Mouse (Mus musculus): Measurements from ENCODE around the gene Gm26620. TPM values are rescaled to one million over a fixed set of nuclear protein-coding genes. Genes with fewer than 3 reads are reported as not detected.

Gm26620 gene
- polyA plus RNA-seq, 1 experiment from 2014 or later, result not detected

DNA sequence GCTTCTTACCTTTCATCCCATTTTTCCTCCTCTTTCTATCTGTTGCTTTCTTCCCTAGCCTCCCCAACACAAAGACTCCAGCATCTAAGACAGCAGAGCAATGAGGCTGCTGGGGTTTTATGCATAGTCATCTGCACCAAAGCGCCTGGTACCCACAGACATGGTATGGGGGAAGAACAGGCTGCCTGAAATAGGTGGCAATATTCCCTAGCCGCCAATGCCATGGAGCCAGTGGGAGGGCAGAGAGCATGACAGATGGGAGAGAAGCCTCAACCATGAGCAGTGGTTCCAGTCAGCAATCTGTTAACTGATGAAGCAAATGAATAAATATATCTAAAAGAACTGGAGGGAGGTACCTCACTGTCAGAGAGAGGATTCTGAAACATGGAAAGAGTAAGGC lies 27.5 kb upstream of the Gm26620 start:
- WGBS, result 83% methylated on average over 2 of the region's 2 CpGs
- ATAC-seq (ENCODE audit: low FRiP score), result no peak
- Histone ChIP-seq H3K4me3 (ENCODE audit: low read depth, low read length) (no peak overlapping the region), H3K9ac (ENCODE audit: low read depth, low read length) (no peak overlapping the region), H3K27me3 (ENCODE audit: control insufficient read depth, insufficient read depth, low read length) (no peaks in the 10 kb centered on the region), H3K27ac (ENCODE audit: low read depth, low read length) (no peak overlapping the region), H3K9me3 (ENCODE audit: control insufficient read depth, low read length) (no peaks in the 10 kb centered on the region), H3K4me2 (replicated peaks; ENCODE audit: low read depth, low read length) (no peak overlapping the region), H3K36me3 (ENCODE audit: control insufficient read depth, insufficient read depth, low read length) (no peaks in the 10 kb centered on the region), H3K4me1 (replicated peaks; ENCODE audit: control insufficient read depth, insufficient read depth, low read length) (no peaks in the 10 kb centered on the region)
- no peak for DNase-seq (ENCODE audit: low spot score)

DNA sequence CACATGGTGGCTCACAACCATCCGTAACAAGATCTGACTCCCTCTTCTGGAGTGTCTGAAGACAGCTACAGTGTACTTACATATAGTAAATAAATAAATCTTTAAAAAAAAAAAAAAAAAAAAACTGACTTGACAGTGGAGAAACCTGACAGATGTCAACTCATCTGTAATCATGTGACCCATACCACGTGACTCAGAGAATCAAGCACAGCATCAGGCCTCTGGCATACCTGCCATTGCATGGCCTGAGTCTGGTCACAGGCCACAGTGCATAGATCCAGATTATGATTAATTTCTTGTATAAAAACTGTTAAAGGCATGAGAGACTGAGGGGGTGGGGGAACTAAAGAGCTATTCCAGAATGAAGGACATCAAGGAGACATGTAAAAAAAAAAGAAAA lies 26.0 kb upstream of the Gm26620 start:
- no peak for ATAC-seq (ENCODE audit: low FRiP score)
- H3K27ac ChIP-seq (ENCODE audit: low read depth, low read length), result no peak overlapping the region
- H3K4me1 ChIP-seq (replicated peaks; ENCODE audit: control insufficient read depth, insufficient read depth, low read length), result no peaks in the 10 kb centered on the region
- H3K36me3 ChIP-seq (ENCODE audit: control insufficient read depth, insufficient read depth, low read length), result no peaks in the 10 kb centered on the region
- no peaks in the 10 kb centered on the region for H3K9me3 ChIP-seq (ENCODE audit: control insufficient read depth, low read length)
- 80% methylated on average over 1 of the region's 2 CpGs for WGBS
- no peak overlapping the region for H3K9ac ChIP-seq (ENCODE audit: low read depth, low read length)
- no peaks in the 10 kb centered on the region for H3K27me3 ChIP-seq (ENCODE audit: control insufficient read depth, insufficient read depth, low read length)
- no peak for DNase-seq (ENCODE audit: low spot score)
- no peak overlapping the region for H3K4me3 ChIP-seq (ENCODE audit: low read depth, low read length)
- H3K4me2 ChIP-seq (replicated peaks; ENCODE audit: low read depth, low read length), result no peak overlapping the region

DNA sequence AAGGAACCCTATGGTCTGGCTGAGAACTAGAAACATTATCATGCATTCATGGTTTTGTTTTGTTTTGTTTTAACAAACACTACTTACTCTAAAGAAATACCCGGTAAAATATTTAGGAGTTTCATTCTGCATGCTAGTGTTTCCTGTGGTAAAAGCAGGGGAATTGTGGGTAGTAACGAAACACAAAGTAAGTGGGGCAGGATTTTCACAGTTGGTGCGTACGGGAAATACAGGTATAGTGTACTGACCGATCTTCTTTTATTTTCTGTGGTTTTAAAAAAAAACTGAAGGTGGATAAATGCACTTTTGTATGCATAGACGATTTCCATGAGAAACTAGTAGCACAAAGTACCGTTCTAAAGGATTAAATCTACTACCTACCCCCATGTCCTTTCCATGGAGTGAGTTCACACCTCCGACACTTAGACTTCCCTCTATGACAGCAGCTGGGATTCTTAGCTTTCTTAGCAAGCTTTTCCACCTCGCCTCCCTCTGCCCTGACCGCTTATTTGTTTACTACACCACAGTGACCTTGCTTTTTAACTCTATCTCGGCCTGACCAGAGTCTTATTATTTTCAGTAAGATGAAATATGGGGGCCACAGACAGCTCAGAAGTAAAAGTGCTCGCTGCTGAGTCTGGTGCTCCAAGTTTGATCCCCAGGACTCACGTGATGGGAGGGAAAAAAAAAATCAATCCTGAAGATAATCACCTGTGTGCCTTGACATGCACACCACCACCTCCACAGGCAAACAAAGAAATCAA lies 23.0 kb upstream of the Gm26620 start:
- Histone ChIP-seq H3K9me3 (ENCODE audit: control insufficient read depth, low read length) (no peaks in the 10 kb centered on the region), H3K4me2 (replicated peaks; ENCODE audit: low read depth, low read length) (no peak overlapping the region), H3K36me3 (ENCODE audit: control insufficient read depth, insufficient read depth, low read length) (no peaks in the 10 kb centered on the region), H3K4me1 (replicated peaks; ENCODE audit: control insufficient read depth, insufficient read depth, low read length) (no peaks in the 10 kb centered on the region), H3K4me3 (ENCODE audit: low read depth, low read length) (no peak overlapping the region), H3K27me3 (ENCODE audit: control insufficient read depth, insufficient read depth, low read length) (no peaks in the 10 kb centered on the region), H3K27ac (ENCODE audit: low read depth, low read length) (no peak overlapping the region), H3K9ac (ENCODE audit: low read depth, low read length) (no peak overlapping the region)
- DNase-seq (ENCODE audit: low spot score) (no peak), ATAC-seq (ENCODE audit: low FRiP score) (no peak)
- 86% methylated on average over 13 of the region's 13 CpGs for WGBS

DNA sequence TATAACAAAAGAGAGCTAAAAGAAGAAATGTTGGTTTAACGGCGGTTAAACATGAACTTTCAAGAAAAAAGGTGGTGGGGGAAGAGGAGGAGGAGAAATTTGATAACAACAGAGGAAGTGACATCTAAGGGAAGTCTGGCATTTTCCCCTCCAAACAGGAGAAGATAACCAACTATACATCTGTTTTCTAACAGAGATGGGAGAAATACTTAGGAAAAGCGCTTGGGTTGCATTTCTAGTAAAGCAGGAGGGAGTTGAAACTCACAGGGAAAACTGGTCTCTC lies 22.5 kb upstream of the Gm26620 start:
- ATAC-seq (ENCODE audit: low FRiP score) (no peak), DNase-seq (ENCODE audit: low spot score) (no peak)
- 85% methylated on average over 3 of the region's 3 CpGs for WGBS
- Histone ChIP-seq H3K9ac (ENCODE audit: low read depth, low read length) (no peak overlapping the region), H3K9me3 (ENCODE audit: control insufficient read depth, low read length) (no peaks in the 10 kb centered on the region), H3K27me3 (ENCODE audit: control insufficient read depth, insufficient read depth, low read length) (no peaks in the 10 kb centered on the region), H3K27ac (ENCODE audit: low read depth, low read length) (no peak overlapping the region), H3K4me1 (replicated peaks; ENCODE audit: control insufficient read depth, insufficient read depth, low read length) (no peaks in the 10 kb centered on the region), H3K4me3 (ENCODE audit: low read depth, low read length) (no peak overlapping the region), H3K4me2 (replicated peaks; ENCODE audit: low read depth, low read length) (no peak overlapping the region), H3K36me3 (ENCODE audit: control insufficient read depth, insufficient read depth, low read length) (no peaks in the 10 kb centered on the region)

DNA sequence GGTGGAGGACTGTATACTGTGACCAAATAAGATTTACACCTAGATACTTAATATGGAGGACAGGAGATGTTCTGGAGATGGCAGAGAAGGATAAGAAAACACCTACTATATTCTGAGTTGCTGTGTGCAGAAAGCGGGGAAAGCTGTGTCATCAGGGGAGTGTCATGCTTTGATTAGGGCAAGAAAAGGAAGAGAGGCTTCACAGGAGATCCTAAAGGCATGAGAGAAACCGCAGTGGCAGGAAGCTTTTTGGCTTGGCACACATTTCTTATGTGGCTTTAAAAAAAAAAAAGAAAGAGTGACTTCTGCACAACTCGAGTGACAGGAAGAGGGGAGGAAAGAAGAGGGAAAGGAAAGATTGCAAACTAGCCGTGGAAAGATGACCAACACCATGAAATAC lies 21.8 kb upstream of the Gm26620 start:
- Histone ChIP-seq H3K4me3 (ENCODE audit: low read depth, low read length) (no peak overlapping the region), H3K36me3 (ENCODE audit: control insufficient read depth, insufficient read depth, low read length) (no peaks in the 10 kb centered on the region), H3K27ac (ENCODE audit: low read depth, low read length) (no peak overlapping the region), H3K4me2 (replicated peaks; ENCODE audit: low read depth, low read length) (no peak overlapping the region), H3K4me1 (replicated peaks; ENCODE audit: control insufficient read depth, insufficient read depth, low read length) (no peaks in the 10 kb centered on the region), H3K9me3 (ENCODE audit: control insufficient read depth, low read length) (no peaks in the 10 kb centered on the region), H3K27me3 (ENCODE audit: control insufficient read depth, insufficient read depth, low read length) (no peaks in the 10 kb centered on the region), H3K9ac (ENCODE audit: low read depth, low read length) (no peak overlapping the region)
- ATAC-seq (ENCODE audit: low FRiP score), result no peak
- 79% methylated on average over 4 of the region's 4 CpGs for WGBS
- no peak for DNase-seq (ENCODE audit: low spot score)

DNA sequence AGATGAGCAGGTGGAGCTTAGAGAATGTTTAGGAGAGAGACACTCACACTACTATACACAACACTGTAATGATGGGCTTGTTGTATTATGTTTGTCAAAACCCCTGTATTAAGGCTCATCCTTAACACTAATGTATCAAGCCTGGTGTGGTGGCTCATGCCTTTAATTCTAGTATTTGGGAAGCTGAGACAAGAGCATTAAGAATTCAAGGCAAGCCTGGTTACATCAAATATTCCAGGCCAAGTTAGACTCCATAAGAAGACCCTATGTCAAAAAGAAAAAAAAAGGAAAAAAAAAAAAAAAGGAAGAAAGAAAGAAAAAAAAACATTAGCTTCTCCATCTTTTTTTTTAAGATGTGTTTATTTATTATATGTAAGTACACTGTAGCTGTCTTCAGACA lies 20.6 kb upstream of the Gm26620 start:
- Histone ChIP-seq H3K9me3 (ENCODE audit: control insufficient read depth, low read length) (no peaks in the 10 kb centered on the region), H3K4me3 (ENCODE audit: low read depth, low read length) (no peak overlapping the region), H3K27me3 (ENCODE audit: control insufficient read depth, insufficient read depth, low read length) (no peaks in the 10 kb centered on the region), H3K36me3 (ENCODE audit: control insufficient read depth, insufficient read depth, low read length) (no peaks in the 10 kb centered on the region), H3K4me1 (replicated peaks; ENCODE audit: control insufficient read depth, insufficient read depth, low read length) (no peaks in the 10 kb centered on the region), H3K9ac (ENCODE audit: low read depth, low read length) (no peak overlapping the region), H3K27ac (ENCODE audit: low read depth, low read length) (no peak overlapping the region), H3K4me2 (replicated peaks; ENCODE audit: low read depth, low read length) (no peak overlapping the region)
- DNase-seq (ENCODE audit: low spot score) (no peak), ATAC-seq (ENCODE audit: low FRiP score) (no peak)

DNA sequence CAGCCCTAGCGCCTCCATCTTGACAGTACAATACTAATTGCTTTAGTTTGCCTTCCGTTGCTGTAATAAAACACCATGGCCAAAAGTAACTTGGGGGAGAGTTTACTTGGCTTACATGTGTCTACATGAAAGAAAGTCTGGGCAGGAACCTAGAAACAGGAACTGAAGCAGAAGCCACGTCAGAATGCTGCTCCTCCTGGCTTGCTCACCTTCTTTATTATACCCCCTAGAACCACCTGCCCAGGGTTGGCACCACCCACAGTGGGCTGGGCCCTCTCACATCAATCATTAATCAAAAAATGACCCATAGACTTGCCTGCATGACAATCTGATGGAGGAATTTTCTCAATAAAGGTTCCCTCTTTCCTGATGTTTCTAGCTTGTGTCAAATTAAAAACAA lies 20.1 kb upstream of the Gm26620 start:
- H3K27me3 ChIP-seq (ENCODE audit: control insufficient read depth, insufficient read depth, low read length), result no peaks in the 10 kb centered on the region
- DNase-seq (ENCODE audit: low spot score), result no peak

DNA sequence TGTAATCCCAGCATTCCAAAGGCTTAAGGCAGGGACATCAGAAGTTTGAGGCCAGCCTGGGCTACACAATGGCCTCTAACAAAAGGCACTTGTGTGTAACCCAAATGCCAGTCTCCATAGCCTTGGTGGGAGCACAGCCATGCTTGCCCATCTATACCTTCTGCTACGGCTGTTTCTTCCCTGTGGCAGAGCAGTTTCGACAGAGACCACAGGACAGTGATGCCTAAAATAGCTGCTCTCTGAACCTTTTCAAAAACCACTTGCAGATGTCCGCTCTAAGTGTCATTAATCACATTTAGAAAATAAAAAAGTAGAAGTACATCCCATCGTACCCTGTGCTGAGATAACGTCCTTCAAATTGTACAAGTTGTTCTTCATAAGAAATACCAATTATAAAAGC lies 19.5 kb upstream of the Gm26620 start:
- H3K4me1 ChIP-seq (replicated peaks; ENCODE audit: control insufficient read depth, insufficient read depth, low read length), result no peaks in the 10 kb centered on the region
- H3K36me3 ChIP-seq (ENCODE audit: control insufficient read depth, insufficient read depth, low read length), result no peaks in the 10 kb centered on the region
- ATAC-seq (ENCODE audit: low FRiP score) (no peak), DNase-seq (ENCODE audit: low spot score) (no peak)
- no peaks in the 10 kb centered on the region for H3K9me3 ChIP-seq (ENCODE audit: control insufficient read depth, low read length)
- H3K27me3 ChIP-seq (ENCODE audit: control insufficient read depth, insufficient read depth, low read length), result no peaks in the 10 kb centered on the region
- WGBS, result 87% methylated on average over 5 of the region's 5 CpGs
- no peak overlapping the region for H3K27ac ChIP-seq (ENCODE audit: low read depth, low read length)
- no peak overlapping the region for H3K4me2 ChIP-seq (replicated peaks; ENCODE audit: low read depth, low read length)
- H3K9ac ChIP-seq (ENCODE audit: low read depth, low read length), result no peak overlapping the region
- no peak overlapping the region for H3K4me3 ChIP-seq (ENCODE audit: low read depth, low read length)

More for the DNA sequence above, 20.1 kb upstream of the Gm26620 start:
- 85% methylated on average over 3 of the region's 3 CpGs for whole genome bisulfite sequencing
- no peak overlapping the region for H3K9ac ChIP-seq (ENCODE audit: low read depth, low read length)
- no peak overlapping the region for H3K27ac ChIP-seq (ENCODE audit: low read depth, low read length)
- no peaks in the 10 kb centered on the region for H3K4me1 ChIP-seq (replicated peaks; ENCODE audit: control insufficient read depth, insufficient read depth, low read length)
- H3K4me3 ChIP-seq (ENCODE audit: low read depth, low read length), result no peak overlapping the region
- no peak overlapping the region for H3K4me2 ChIP-seq (replicated peaks; ENCODE audit: low read depth, low read length)
- ATAC-seq (ENCODE audit: low FRiP score), result no peak
- no peaks in the 10 kb centered on the region for H3K36me3 ChIP-seq (ENCODE audit: control insufficient read depth, insufficient read depth, low read length)
- H3K9me3 ChIP-seq (ENCODE audit: control insufficient read depth, low read length), result no peaks in the 10 kb centered on the region

DNA sequence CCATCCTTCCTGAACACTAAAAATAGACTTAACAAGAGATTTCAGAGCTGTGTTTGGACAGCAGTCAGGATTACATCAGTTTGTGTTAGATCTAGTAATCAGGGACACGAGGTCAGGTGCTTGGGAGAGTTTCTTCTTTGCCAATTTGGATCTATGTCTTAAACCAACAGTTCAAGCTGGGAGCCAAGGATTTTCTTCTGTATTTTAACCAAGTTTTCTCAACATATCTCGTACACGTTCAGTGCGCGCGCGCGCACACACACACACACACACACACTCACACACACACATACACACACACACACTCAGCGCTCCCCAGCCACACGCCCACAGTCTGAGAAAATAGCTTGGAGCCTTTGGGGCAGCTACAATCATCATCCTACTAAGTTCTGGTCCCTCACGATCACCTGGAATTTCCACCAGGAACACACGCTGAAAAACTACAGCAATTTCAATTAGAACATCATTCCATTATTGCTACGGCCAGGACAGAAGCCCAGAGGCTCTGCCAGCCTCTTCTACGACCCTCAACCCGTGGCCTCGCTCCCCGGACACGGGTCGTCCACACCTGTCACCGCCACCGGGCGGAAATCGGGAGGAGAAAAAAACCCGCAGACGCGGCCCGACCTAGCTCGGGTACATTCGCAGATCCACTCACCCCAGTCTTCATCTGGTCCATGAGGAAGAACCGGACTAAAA lies 17.7 kb upstream of the Gm26620 start:
- peak overlapping the region; percentile 82 for H3K4me3 ChIP-seq (ENCODE audit: low read depth, low read length)
- ATAC-seq (ENCODE audit: low FRiP score) (peak; percentile 77), DNase-seq (ENCODE audit: low spot score) (peak; percentile 31)
- H3K9ac ChIP-seq (ENCODE audit: low read depth, low read length), result peak overlapping the region; percentile 78
- H3K4me2 ChIP-seq (replicated peaks; ENCODE audit: low read depth, low read length), result peak overlapping the region; percentile 64
- no peaks in the 10 kb centered on the region for H3K36me3 ChIP-seq (ENCODE audit: control insufficient read depth, insufficient read depth, low read length)
- H3K27ac ChIP-seq (ENCODE audit: low read depth, low read length), result 0 out of 2 replicates have a peak overlapping the region, but pooled peaks have one; percentile 30
- no peaks in the 10 kb centered on the region for H3K9me3 ChIP-seq (ENCODE audit: control insufficient read depth, low read length)
- WGBS, result 2% methylated on average over 30 of the region's 30 CpGs
- no peaks in the 10 kb centered on the region for H3K4me1 ChIP-seq (replicated peaks; ENCODE audit: control insufficient read depth, insufficient read depth, low read length)
- H3K27me3 ChIP-seq (ENCODE audit: control insufficient read depth, insufficient read depth, low read length), result no peaks in the 10 kb centered on the region
